8 mouse cellular contexts compared by ENCODE assay signal in the genomic region with DNA sequence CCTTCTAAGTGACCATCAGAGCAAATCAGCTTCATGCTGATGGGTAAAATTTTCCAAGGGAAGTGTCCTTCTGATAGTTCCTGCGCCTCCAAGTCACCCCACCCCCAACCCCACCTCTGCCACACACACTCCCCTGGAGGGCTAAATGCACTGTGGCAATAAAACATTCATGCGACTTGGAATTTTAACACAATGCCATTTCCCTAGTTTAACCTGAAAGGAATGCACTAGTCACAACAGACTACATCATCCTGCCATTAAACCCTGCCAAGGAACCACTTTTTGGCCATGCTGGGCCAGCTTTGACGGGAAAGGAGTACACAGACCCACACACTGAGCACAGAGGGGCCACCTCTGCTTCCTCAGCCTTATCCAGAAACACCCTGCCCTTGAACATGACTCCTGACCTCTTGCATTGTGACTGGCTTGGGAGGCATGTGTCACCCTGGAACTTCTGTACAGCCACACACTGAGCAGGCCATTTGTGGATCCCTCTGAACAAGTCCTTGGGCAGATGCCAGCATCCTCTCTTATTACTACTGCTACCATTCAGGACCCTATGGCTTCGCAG.
DNase-seq lines count a peak whose midpoint lies in the region; ATAC-seq lines count a peak whose summit lies in the region.

No protein-coding gene starts in this region.

- H3K4me3 ChIP-seq in midbrain, embryonic 10.5 days = no peak overlapping the region
- H3K4me3 ChIP-seq in midbrain, embryonic 11.5 days (ENCODE audit: low read depth, low read length) = no peak overlapping the region
- H3K4me3 ChIP-seq in heart, embryonic 10.5 days = no peak overlapping the region
- H3K4me3 ChIP-seq in lung, embryonic 16.5 days (ENCODE audit: low read length) = no peak overlapping the region

- H3K9me3 ChIP-seq in midbrain, embryonic 10.5 days (replicated peaks) = no peaks in the 10 kb centered on the region
- no peaks in the 10 kb centered on the region for H3K9me3 ChIP-seq in midbrain, embryonic 11.5 days (ENCODE audit: control insufficient read depth, low read length)
- no peaks in the 10 kb centered on the region for H3K9me3 ChIP-seq in heart, embryonic 10.5 days
- no peaks in the 10 kb centered on the region for H3K9me3 ChIP-seq in lung, embryonic 16.5 days (ENCODE audit: control insufficient read depth, low read length)

- no peak for ATAC-seq in midbrain, embryonic 11.5 days (ENCODE audit: low FRiP score)
- peak; percentile 57 for ATAC-seq in lung, embryonic 16.5 days (ENCODE audit: low read depth)

- DNase-seq in midbrain, embryonic 10.5 days (ENCODE audit: low spot score) = peak; percentile 19
- DNase-seq in midbrain, embryonic 11.5 days (ENCODE audit: low spot score, missing footprints) = no peak
- DNase-seq in adrenal gland, postnatal 25 days = peak; percentile 65
- DNase-seq in heart, embryonic 10.5 days (ENCODE audit: low spot score) = no peak
- DNase-seq in layer of hippocampus, postnatal 14 days (ENCODE audit: low spot score in 2 of 2) = no peak
- DNase-seq in layer of hippocampus, adult 8-10 months (ENCODE audit: low spot score in 2 of 2) = no peak
- no peak for DNase-seq in thymus, postnatal 36 days

- H3K4me1 ChIP-seq in midbrain, embryonic 10.5 days = peaks cover 47% of the 10 kb centered on the region
- peaks cover 27% of the 10 kb centered on the region for H3K4me1 ChIP-seq in midbrain, embryonic 11.5 days (ENCODE audit: control insufficient read depth, insufficient read depth, low read length)
- peaks cover 15% of the 10 kb centered on the region for H3K4me1 ChIP-seq in heart, embryonic 10.5 days
- peaks cover 10% of the 10 kb centered on the region for H3K4me1 ChIP-seq in lung, embryonic 16.5 days (replicated peaks; ENCODE audit: control insufficient read depth, insufficient read depth, low read length)

- peaks cover 39% of the 10 kb centered on the region for H3K27me3 ChIP-seq in midbrain, embryonic 10.5 days (ENCODE audit: low read depth, poor library complexity, severe bottlenecking)
- peaks cover 2% of the 10 kb centered on the region; the same call in 1 of the 2 replicates for H3K27me3 ChIP-seq in midbrain, embryonic 11.5 days (ENCODE audit: control insufficient read depth, insufficient read depth, low read length)
- no peaks in the 10 kb centered on the region for H3K27me3 ChIP-seq in heart, embryonic 10.5 days (ENCODE audit: insufficient read depth, poor library complexity, severe bottlenecking)
- peaks cover 5% of the 10 kb centered on the region for H3K27me3 ChIP-seq in lung, embryonic 16.5 days (ENCODE audit: control insufficient read depth, insufficient read depth, low read depth, low read length)

- H3K4me2 ChIP-seq in midbrain, embryonic 11.5 days = no peak overlapping the region
- H3K4me2 ChIP-seq in lung, embryonic 16.5 days (ENCODE audit: low read depth, low read length) = no peak overlapping the region

- peak overlapping the region; percentile 55; the same call in 1 of the 2 replicates for H3K27ac ChIP-seq in midbrain, embryonic 10.5 days (replicated peaks)
- no peak overlapping the region for H3K27ac ChIP-seq in midbrain, embryonic 11.5 days (ENCODE audit: low read depth, low read length)
- H3K27ac ChIP-seq in heart, embryonic 10.5 days = peak overlapping the region; percentile 76
- peak overlapping the region; percentile 52 for H3K27ac ChIP-seq in lung, embryonic 16.5 days (ENCODE audit: low read length)

- H3K9ac ChIP-seq in midbrain, embryonic 11.5 days (ENCODE audit: low read length) = no peak overlapping the region
- no peak overlapping the region for H3K9ac ChIP-seq in lung, embryonic 16.5 days (ENCODE audit: low read length)

- H3K36me3 ChIP-seq in midbrain, embryonic 10.5 days = no peaks in the 10 kb centered on the region
- no peaks in the 10 kb centered on the region for H3K36me3 ChIP-seq in midbrain, embryonic 11.5 days (ENCODE audit: control insufficient read depth, insufficient read depth, low read length)
- H3K36me3 ChIP-seq in heart, embryonic 10.5 days = no peaks in the 10 kb centered on the region
- H3K36me3 ChIP-seq in lung, embryonic 16.5 days (ENCODE audit: control insufficient read depth, insufficient read depth, low read length) = no peaks in the 10 kb centered on the region

- WGBS in midbrain, embryonic 10.5 days = 46% methylated on average over 4 of the region's 4 CpGs
- 37% methylated on average over 4 of the region's 4 CpGs for WGBS in midbrain, embryonic 11.5 days
- 32% methylated on average over 4 of the region's 4 CpGs for WGBS in heart, embryonic 10.5 days
- 33% methylated on average over 4 of the region's 4 CpGs for WGBS in lung, embryonic 16.5 days

Comparison
In these comparisons a context has a peak if more than half of its experiments do, and no peak if none do; other contexts are left out.
1. DNase-seq: peak in midbrain, embryonic 10.5 days (single experiment) and adrenal gland, postnatal 25 days (single experiment); none in midbrain, embryonic 11.5 days (single experiment), heart, embryonic 10.5 days (single experiment), layer of hippocampus, postnatal 14 days (0 of 2), layer of hippocampus, adult 8-10 months (0 of 2) and thymus, postnatal 36 days (0 of 2).